Mouse (Mus musculus) liver, adult 2 months (tissue): ENCODE measurements around the gene Zdhhc8.

ENCODE experiments used
- CTCF ChIP-seq: fragments of 200-500 bp; IDR thresholded peaks from 2 replicates; pipeline ENCODE4 v1.5.1; 2011; ENCODE audit warnings: low read depth, low read length, control low read depth
- POLR2A ChIP-seq: fragments of 200-500 bp; IDR thresholded peaks from 2 replicates; pipeline ENCODE4 v1.6.1; 2011; ENCODE audit warnings: low read length, control low read depth; ENCODE audit not compliant: insufficient read depth; ENCODE audit errors: extremely low read depth

GRCm38 (mm10) chr16:18229622-18230021 lies 5.3 kb downstream of the Zdhhc8 start:
- TF ChIP-seq CTCF (no peak), POLR2A (no peak)
